Mouse (Mus musculus) heart, postnatal 14 days (tissue): ENCODE measurements around the gene Ankrd33b. TPM values are rescaled to one million over a fixed set of nuclear protein-coding genes. Genes with fewer than 3 reads are reported as not detected.
A peak's percentile ranks its signal among the peaks of the same experiment; 100 is the strongest.

Experiments used
- DNase-seq, 2 experiments: peaks; one replicate each; pipeline ENCODE4 v3.0.0; 2021 to 2022
- intact Hi-C: fragments of 180-260 bp; cut with DNase I; formaldehyde crosslinking; loops from one replicate; pipeline ENCODE4 v1.15.1; 2025
- total RNA-seq, 2 experiments: library from RNA; stranded (reverse); gene quantifications; 2 replicates each; pipeline ENCODE4 v1.2.3; 2021

Gene Ankrd33b
- total RNA-seq, 2 experiments from 2014 or later, result 21.8 TPM

GRCm38 (mm10) chr15:31375212-31375611 lies 7.7 kb upstream of the Ankrd33b start:
- no peak for DNase-seq
- intact Hi-C loops, result no loop called here

- no peak for DNase-seq
- intact Hi-C loops, result loop anchor here (5.0 kb wide), 2 partner anchors 83 to 233 kb away; partner anchors contain the start of genes Cct5, Fam173b and Ropn1l
Measured at GRCm38 (mm10) chr15:31369125-31369612, 1.6 kb upstream of the Ankrd33b start.

- intact Hi-C loops, result loop anchor here (5.0 kb wide), 2 partner anchors 84 to 234 kb away; partner anchors contain the start of genes Cct5, Fam173b and Ropn1l
- no peak for DNase-seq
Measured at GRCm38 (mm10) chr15:31368556-31368955, 1.0 kb upstream of the Ankrd33b start.

- peak; percentile 32 to 36 for DNase-seq
- intact Hi-C loops, result loop anchor here (2.0 to 5.0 kb wide), 4 partner anchors 48 to 235 kb away; partner anchors contain the start of genes Cct5, Fam173b and Ropn1l
Measured at GRCm38 (mm10) chr15:31366596-31367480, 688 bp downstream of the Ankrd33b start.

- intact Hi-C loops, result loop anchor here (2.0 to 5.0 kb wide), 5 partner anchors 23 to 236 kb away; partner anchors contain the start of genes Cct5, Fam173b and Ropn1l
- DNase-seq, result peak; percentile 38 to 47
Measured at GRCm38 (mm10) chr15:31365720-31366591, 1.6 kb downstream of the Ankrd33b start.

- intact Hi-C loops, result loop anchor here (2.0 to 5.0 kb wide), 3 partner anchors 22 to 237 kb away; partner anchors contain the start of genes Cct5, Fam173b and Ropn1l
- no peak for DNase-seq
Measured at GRCm38 (mm10) chr15:31365041-31365719, 2.3 kb downstream of the Ankrd33b start.

- intact Hi-C loops, result loop anchor here (2.0 kb wide), 1 partner anchor 22 kb away; no protein-coding TSS in a partner anchor
- no peak for DNase-seq
Measured at GRCm38 (mm10) chr15:31364396-31364795, 3.1 kb downstream of the Ankrd33b start.

GRCm38 (mm10) chr15:31363981-31364361 lies 3.6 kb downstream of the Ankrd33b start:
- intact Hi-C loops, result loop anchor here (2.0 kb wide), 1 partner anchor 21 kb away; no protein-coding TSS in a partner anchor
- DNase-seq, result no peak

- intact Hi-C loops, result no loop called here
Measured at GRCm38 (mm10) chr15:31363241-31363980, 4.1 kb downstream of the Ankrd33b start.

GRCm38 (mm10) chr15:31361259-31361853 lies 6.2 kb downstream of the Ankrd33b start:
- DNase-seq, result no peak
- intact Hi-C loops, result no loop called here

More at GRCm38 (mm10) chr15:31363241-31363980, 4.1 kb downstream of the Ankrd33b start:
- no peak for DNase-seq

GRCm38 (mm10) chr15:31360593-31360992 lies 6.9 kb downstream of the Ankrd33b start:
- intact Hi-C loops, result no loop called here
- no peak for DNase-seq

- intact Hi-C loops, result no loop called here
- no peak for DNase-seq
Measured at GRCm38 (mm10) chr15:31359805-31360204, 7.7 kb downstream of the Ankrd33b start.

- intact Hi-C loops, result no loop called here
- DNase-seq, result no peak
Measured at GRCm38 (mm10) chr15:31352494-31353279, 14.8 kb downstream of the Ankrd33b start.

- DNase-seq, result no peak
- intact Hi-C loops, result no loop called here
Measured at GRCm38 (mm10) chr15:31349810-31350341, 17.6 kb downstream of the Ankrd33b start.

- no peak for DNase-seq
- intact Hi-C loops, result no loop called here
Measured at GRCm38 (mm10) chr15:31349046-31349445, 18.5 kb downstream of the Ankrd33b start.

GRCm38 (mm10) chr15:31348241-31348640 lies 19.3 kb downstream of the Ankrd33b start:
- no peak for DNase-seq
- intact Hi-C loops, result no loop called here

GRCm38 (mm10) chr15:31346508-31346907 lies 21.0 kb downstream of the Ankrd33b start:
- DNase-seq, result no peak
- intact Hi-C loops, result no loop called here

- intact Hi-C loops, result no loop called here
- DNase-seq, result no peak
Measured at GRCm38 (mm10) chr15:31345366-31345765, 22.2 kb downstream of the Ankrd33b start.
